Mouse (Mus musculus) forebrain, embryonic 11.5 days (tissue): Measurements from ENCODE around the gene Cmtm7. TPM values are rescaled to one million over a fixed set of nuclear protein-coding genes. Genes with fewer than 3 reads are reported as not detected.
A peak's percentile ranks its signal among the peaks of the same experiment; 100 is the strongest.

ENCODE experiments used
- ATAC-seq: fragments of 200-750 bp; cut with Nextera tagmentation; replicated peaks from 2 replicates; pipeline ENCODE4 v1.8.0; 2017; ENCODE audit warnings: moderate TSS enrichment; ENCODE audit not compliant: low FRiP score
- DNase-seq: peaks from one replicate; pipeline ENCODE4 v3.0.0-alpha.2; 2017; ENCODE audit warnings: low spot score
- H3K27ac ChIP-seq: fragments of 300-500 bp; sonication (generic); 2 replicates; pipeline ENCODE4 v1.5.1; 2014; ENCODE audit warnings: low read depth, low read length
- H3K27me3 ChIP-seq: fragments of 300-500 bp; sonication (generic); 2 replicates; pipeline ENCODE4 v1.6.1; 2014; ENCODE audit warnings: mild to moderate bottlenecking, low read length, mixed read lengths; ENCODE audit not compliant: control insufficient read depth, insufficient read depth
- H3K36me3 ChIP-seq: fragments of 300-500 bp; sonication (generic); 2 replicates; pipeline ENCODE4 v1.6.1; 2014; ENCODE audit warnings: mild to moderate bottlenecking, low read length, moderate library complexity, mixed read lengths; ENCODE audit not compliant: control insufficient read depth, insufficient read depth
- H3K4me1 ChIP-seq: fragments of 300-500 bp; sonication (generic); replicated peaks from 2 replicates; pipeline ENCODE4 v1.6.1; 2014; ENCODE audit warnings: low read length, mixed read lengths; ENCODE audit not compliant: control insufficient read depth, insufficient read depth
- H3K4me2 ChIP-seq: fragments of 300-500 bp; sonication (generic); 2 replicates; pipeline ENCODE4 v1.6.1; 2014; ENCODE audit warnings: low read depth, mild to moderate bottlenecking, low read length, moderate library complexity, mixed read lengths; ENCODE audit not compliant: severe bottlenecking
- H3K4me3 ChIP-seq: fragments of 300-500 bp; sonication (generic); 2 replicates; pipeline ENCODE4 v1.5.1; 2014; ENCODE audit warnings: low read depth, low read length
- H3K9ac ChIP-seq: fragments of 300-500 bp; sonication (generic); 2 replicates; pipeline ENCODE4 v1.6.1; 2014; ENCODE audit warnings: low read length
- H3K9me3 ChIP-seq: fragments of 300-500 bp; sonication (generic); 2 replicates; pipeline ENCODE4 v1.6.1; 2016; ENCODE audit warnings: low read length, mixed read lengths; ENCODE audit not compliant: control insufficient read depth
- WGBS: fragments of 180-500 bp; shearing (Covaris S2); extraction: QIAGEN DNeasy Blood & Tissue Kit; methylation state at CpG from one replicate; pipeline ENCODE4 v1.1.7; 2014; 5-methylcytosine and 5-hydroxymethylcytosine counted together
- polyA plus RNA-seq: library from polyadenylated mRNA; unstranded; fragments of >200 nt; fragmentation: Nextera tagmentation; extraction: Ambion mirVana; gene quantifications from 2 replicates; pipeline ENCODE4 v1.2.1, GENCODE M21; 2014

Gene Cmtm7
- polyA plus RNA-seq, 1 experiment from 2014 or later = 50.6 TPM

DNA sequence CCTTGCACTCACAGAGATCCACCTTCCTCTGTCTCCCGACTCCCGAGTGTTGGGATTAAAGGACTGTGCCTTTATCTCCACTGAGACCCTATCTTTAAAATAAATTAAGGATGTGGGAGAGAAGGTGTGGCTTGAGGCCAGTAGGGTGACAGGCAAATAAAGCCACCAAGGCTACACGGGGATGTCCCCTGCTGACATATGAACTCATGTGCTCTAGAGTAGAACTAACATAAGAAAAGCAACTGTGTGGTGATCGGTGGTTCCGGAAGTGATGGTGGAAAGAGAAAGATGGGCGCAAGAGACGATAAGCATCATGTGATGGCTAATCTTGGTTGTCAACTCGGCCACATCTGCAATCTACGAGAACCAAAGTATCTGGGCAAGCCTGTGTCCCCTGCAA lies 29.3 kb downstream of the Cmtm7 start:
- ATAC-seq = no peak
- H3K27me3 ChIP-seq = no peaks in the 10 kb centered on the region
- H3K9me3 ChIP-seq = no peaks in the 10 kb centered on the region
- no peaks in the 10 kb centered on the region; the same call in 1 of the 2 replicates for H3K36me3 ChIP-seq
- H3K27ac ChIP-seq = no peak overlapping the region
- DNase-seq = no peak
- no peak overlapping the region for H3K9ac ChIP-seq
- WGBS = 75% methylated on average over 9 of the region's 9 CpGs
- H3K4me1 ChIP-seq = no peaks in the 10 kb centered on the region
- no peak overlapping the region for H3K4me3 ChIP-seq
- H3K4me2 ChIP-seq = peak overlapping the region; percentile 85; the same call in 1 of the 2 replicates

DNA sequence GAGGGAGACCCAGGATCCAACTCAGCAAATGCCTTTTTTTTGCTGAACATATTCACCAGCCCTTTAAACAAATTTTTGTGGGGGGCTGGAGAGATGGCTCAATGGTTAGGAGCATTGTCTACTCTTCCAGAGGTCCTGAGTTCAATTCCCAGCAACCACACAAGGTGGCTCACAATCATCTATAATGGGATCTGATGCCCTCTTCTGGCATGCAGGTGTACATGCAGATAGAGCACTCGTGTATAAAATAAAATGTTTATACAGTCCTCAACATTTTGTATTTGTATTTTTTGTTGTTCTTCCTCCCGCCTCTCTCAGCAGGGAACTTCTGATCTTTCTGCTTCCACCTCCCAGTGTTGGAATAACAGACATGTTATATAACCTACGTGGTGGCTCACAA lies 30.1 kb downstream of the Cmtm7 start:
- ATAC-seq (no peak), DNase-seq (no peak)
- Histone ChIP-seq H3K27ac (no peak overlapping the region), H3K4me1 (no peaks in the 10 kb centered on the region), H3K4me3 (no peak overlapping the region), H3K4me2 (no peak overlapping the region), H3K36me3 (no peaks in the 10 kb centered on the region; the same call in 1 of the 2 replicates), H3K9ac (no peak overlapping the region), H3K9me3 (no peaks in the 10 kb centered on the region), H3K27me3 (no peaks in the 10 kb centered on the region)
- 84% methylated on average over 3 of the region's 3 CpGs for WGBS

DNA sequence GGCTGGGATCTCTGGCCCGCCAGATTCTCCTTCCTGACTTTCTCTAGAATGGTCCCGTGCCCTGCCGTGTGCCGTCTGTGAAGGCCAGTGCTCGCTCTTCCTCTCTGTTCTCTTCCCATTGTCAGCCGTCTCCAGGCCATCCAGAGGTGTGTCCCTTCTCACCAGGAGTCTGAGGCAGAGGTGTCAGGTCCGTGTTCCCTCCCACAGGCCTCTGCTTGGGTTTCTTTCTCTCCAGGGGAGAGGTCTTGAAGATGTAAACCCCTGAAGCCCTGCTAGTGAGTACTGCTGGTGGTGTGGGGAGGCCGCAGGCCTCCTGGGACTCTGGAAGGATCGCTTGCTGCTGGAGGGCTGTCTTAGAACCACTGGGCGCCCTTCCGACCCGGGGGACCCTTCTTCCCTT lies 34.2 kb downstream of the Cmtm7 start:
- ATAC-seq = no peak
- H3K4me3 ChIP-seq = no peak overlapping the region
- H3K9ac ChIP-seq = no peak overlapping the region
- WGBS = 90% methylated on average over 12 of the region's 12 CpGs
- no peaks in the 10 kb centered on the region; the same call in 1 of the 2 replicates for H3K36me3 ChIP-seq
- no peaks in the 10 kb centered on the region for H3K4me1 ChIP-seq
- no peaks in the 10 kb centered on the region for H3K27me3 ChIP-seq
- H3K4me2 ChIP-seq = no peak overlapping the region
- H3K27ac ChIP-seq = no peak overlapping the region
- no peaks in the 10 kb centered on the region for H3K9me3 ChIP-seq
- DNase-seq = no peak

DNA sequence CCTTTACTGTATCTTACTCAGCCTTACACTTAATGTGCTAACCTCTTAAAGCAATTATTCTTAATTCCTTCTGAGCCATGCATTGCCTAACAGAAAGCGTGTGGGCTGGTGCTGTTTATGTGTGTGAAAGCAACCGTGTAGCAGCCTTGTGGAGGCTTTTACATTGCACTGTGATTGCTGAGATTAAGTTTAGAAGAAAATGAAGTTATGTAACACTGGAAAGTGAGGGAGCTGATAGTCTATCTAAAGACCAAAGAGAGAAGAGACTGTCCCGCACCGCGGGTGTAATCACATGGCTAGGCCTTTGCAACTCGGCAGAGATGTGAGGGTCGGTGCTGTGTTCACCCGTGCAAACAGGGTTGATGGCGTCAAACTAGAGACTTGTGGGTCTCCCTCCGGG lies 34.6 kb downstream of the Cmtm7 start:
- H3K4me2 ChIP-seq = no peak overlapping the region
- H3K9ac ChIP-seq = no peak overlapping the region
- no peaks in the 10 kb centered on the region for H3K4me1 ChIP-seq
- no peaks in the 10 kb centered on the region for H3K27me3 ChIP-seq
- no peak overlapping the region for H3K27ac ChIP-seq
- no peak overlapping the region for H3K4me3 ChIP-seq
- no peaks in the 10 kb centered on the region for H3K9me3 ChIP-seq
- 87% methylated on average over 10 of the region's 10 CpGs for WGBS
- ATAC-seq (no peak), DNase-seq (no peak)
- H3K36me3 ChIP-seq = no peaks in the 10 kb centered on the region; the same call in 1 of the 2 replicates

DNA sequence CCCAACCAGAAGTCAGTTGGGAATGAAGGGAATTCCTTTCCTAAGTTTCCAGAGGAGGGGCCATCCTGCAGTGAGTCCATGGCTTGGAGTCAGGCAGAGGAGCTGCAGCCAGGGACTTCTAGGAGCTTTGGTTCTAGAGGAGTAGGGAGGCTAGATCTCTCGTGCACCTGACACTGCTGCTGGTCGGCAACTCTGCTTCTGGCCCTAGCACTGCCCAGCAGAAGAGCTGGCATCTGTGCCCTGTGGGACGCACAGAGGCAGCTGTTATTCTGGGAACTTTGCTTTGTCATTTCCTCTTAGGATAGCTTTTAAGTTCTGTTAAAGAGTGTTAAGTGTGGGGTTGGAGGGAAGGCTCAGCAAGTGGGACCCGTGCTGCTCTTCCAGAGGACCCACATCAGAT lies 36.0 kb downstream of the Cmtm7 start:
- DNase-seq (no peak), ATAC-seq (no peak)
- Histone ChIP-seq H3K36me3 (no peaks in the 10 kb centered on the region; the same call in 1 of the 2 replicates), H3K4me2 (no peak overlapping the region), H3K27me3 (no peaks in the 10 kb centered on the region), H3K27ac (no peak overlapping the region), H3K9ac (no peak overlapping the region), H3K4me1 (no peaks in the 10 kb centered on the region), H3K9me3 (no peaks in the 10 kb centered on the region), H3K4me3 (no peak overlapping the region)
- 82% methylated on average over 4 of the region's 4 CpGs for WGBS

DNA sequence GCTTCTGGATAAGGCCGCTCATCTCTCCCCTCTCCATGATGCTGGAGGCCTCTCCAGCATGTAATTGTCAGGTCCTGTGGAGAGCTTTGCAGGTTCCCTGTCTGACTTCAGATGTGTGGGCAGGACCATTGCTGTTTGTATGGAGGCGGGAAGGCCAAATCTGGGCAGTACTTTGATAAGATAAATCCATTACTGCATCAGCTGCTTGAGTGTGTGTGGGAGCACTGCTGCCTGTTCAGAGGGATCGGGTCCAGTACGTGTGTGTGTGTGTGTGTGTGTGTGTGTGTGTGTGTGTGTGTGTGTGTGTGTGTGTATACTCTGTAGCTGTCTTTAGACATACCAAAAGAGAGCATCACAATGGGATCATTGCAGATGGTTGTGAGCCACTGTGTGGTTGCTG lies 36.5 kb downstream of the Cmtm7 start:
- Histone ChIP-seq H3K4me2 (no peak overlapping the region), H3K36me3 (no peaks in the 10 kb centered on the region; the same call in 1 of the 2 replicates), H3K4me3 (no peak overlapping the region), H3K9ac (no peak overlapping the region), H3K27ac (no peak overlapping the region), H3K27me3 (no peaks in the 10 kb centered on the region), H3K9me3 (no peaks in the 10 kb centered on the region), H3K4me1 (no peaks in the 10 kb centered on the region)
- DNase-seq = no peak
- ATAC-seq = no peak
- 84% methylated on average over 4 of the region's 4 CpGs for WGBS

DNA sequence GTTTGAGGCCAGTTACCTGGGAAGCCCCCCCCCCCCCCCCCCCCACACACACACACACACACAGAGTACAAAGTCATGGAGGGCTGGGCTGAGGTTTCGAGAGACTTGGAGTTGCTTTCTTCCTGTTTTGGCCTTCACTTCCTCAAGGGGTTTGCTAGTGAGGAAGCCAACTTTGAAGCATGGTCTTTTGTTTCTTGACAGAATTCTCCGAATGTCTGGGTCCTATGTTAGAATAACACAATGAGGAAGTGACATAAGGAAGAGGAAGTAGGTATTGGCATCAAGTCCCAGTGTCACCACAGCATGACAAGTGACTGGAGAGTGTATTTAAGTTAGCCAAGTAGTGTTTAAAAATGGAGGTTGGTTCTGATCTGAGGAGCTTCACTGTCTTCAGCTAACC lies 38.9 kb downstream of the Cmtm7 start:
- Histone ChIP-seq H3K27ac (no peak overlapping the region), H3K4me2 (no peak overlapping the region), H3K9me3 (no peaks in the 10 kb centered on the region), H3K27me3 (no peaks in the 10 kb centered on the region), H3K4me3 (no peak overlapping the region), H3K4me1 (no peaks in the 10 kb centered on the region), H3K9ac (no peak overlapping the region), H3K36me3 (no peaks in the 10 kb centered on the region)
- DNase-seq (no peak), ATAC-seq (no peak)
- WGBS = 81% methylated on average over 2 of the region's 2 CpGs

DNA sequence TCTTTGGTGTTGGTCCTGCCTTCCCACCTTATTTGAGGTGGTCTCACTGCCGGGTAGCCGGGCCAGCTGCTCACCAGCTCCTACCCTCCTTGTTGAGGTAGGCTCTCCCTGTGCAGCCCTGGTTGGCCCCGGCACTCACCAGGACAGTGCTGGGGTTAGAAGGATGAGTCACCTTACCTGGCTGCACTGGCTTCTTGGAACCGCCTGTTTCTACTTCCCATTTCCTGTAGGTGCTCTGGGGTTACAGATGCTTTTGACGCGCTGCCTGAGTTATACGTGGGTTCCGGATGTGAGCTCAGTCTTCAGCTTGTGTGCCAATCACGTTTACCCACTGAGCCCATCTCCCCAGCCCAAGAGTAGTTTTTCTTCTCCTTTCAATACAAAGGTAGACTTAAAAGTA lies 41.3 kb downstream of the Cmtm7 start:
- Histone ChIP-seq H3K36me3 (no peaks in the 10 kb centered on the region), H3K9me3 (no peaks in the 10 kb centered on the region), H3K27ac (no peak overlapping the region), H3K4me3 (no peak overlapping the region), H3K27me3 (no peaks in the 10 kb centered on the region), H3K4me1 (no peaks in the 10 kb centered on the region), H3K4me2 (no peak overlapping the region), H3K9ac (no peak overlapping the region)
- 97% methylated on average over 9 of the region's 9 CpGs for WGBS
- ATAC-seq = no peak
- DNase-seq = no peak

DNA sequence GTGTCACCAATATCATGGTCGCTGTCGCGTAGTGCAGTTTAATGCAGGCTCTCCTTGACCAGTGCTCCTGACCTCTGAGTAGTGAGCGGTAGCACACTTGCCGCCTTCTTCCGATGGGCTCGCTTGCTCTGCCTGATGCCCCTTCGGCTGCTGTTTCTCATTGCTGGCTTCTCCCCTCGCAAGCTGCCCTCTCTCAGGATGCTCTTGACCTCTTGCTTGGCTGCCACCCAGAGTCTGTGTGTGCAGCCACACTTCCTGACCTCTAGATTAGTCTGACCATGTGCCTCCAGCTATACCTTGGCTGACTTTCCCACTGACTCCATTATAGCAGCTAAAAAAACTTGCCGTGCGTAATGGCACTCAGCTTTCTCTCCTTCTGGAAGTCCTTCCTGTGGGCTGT lies 45.2 kb downstream of the Cmtm7 start:
- Histone ChIP-seq H3K27ac (no peak overlapping the region), H3K27me3 (no peaks in the 10 kb centered on the region), H3K4me1 (no peaks in the 10 kb centered on the region), H3K4me2 (no peak overlapping the region), H3K4me3 (no peak overlapping the region), H3K9ac (no peak overlapping the region), H3K36me3 (no peaks in the 10 kb centered on the region), H3K9me3 (no peaks in the 10 kb centered on the region)
- no peak for ATAC-seq
- DNase-seq = no peak
- 78% methylated on average over 11 of the region's 11 CpGs for WGBS
